Mouse (Mus musculus) bone marrow, adult 2 months (tissue): ENCODE measurements around the gene Ggt1.

Experiments
- CTCF ChIP-seq: fragments of 200-500 bp; IDR thresholded peaks from 2 replicates; pipeline ENCODE4 v1.5.1; 2011; ENCODE audit warnings: low read length, control low read depth; ENCODE audit not compliant: control insufficient read depth, insufficient read depth
- POLR2A ChIP-seq: fragments of 200-500 bp; IDR thresholded peaks from 2 replicates; pipeline ENCODE4 v1.6.1; 2011; ENCODE audit warnings: low read depth, mild to moderate bottlenecking, control low read depth, low read length, borderline replicate concordance; ENCODE audit not compliant: control insufficient read depth

GRCm38 (mm10) chr10:75589129-75589528 is 27.7 kb downstream of the Ggt1 start, which contains the start of gene Ggt5:
- TF ChIP-seq CTCF, result no peak
- no peak for TF ChIP-seq POLR2A
